Mouse (Mus musculus) skeletal muscle tissue, adult 2 months (tissue): Measurements from ENCODE around the gene Myocd.

Experiments used
- DNase-seq: peaks from one replicate; pipeline ENCODE4 v3.0.0-alpha.2; 2012; ENCODE audit warnings: low read depth, low spot score

Myocd gene

GRCm38 (mm10) chr11:65142838-65143417 is 126.9 kb downstream of the Myocd start:
- DNase-seq = no peak

GRCm38 (mm10) chr11:65139030-65139429 is 130.8 kb downstream of the Myocd start:
- DNase-seq = no peak

GRCm38 (mm10) chr11:65137145-65137652 is 132.6 kb downstream of the Myocd start:
- DNase-seq = no peak

GRCm38 (mm10) chr11:65135251-65135739 is 134.5 kb downstream of the Myocd start:
- no peak for DNase-seq

- DNase-seq = no peak
Measured at GRCm38 (mm10) chr11:65133661-65134060, 136.1 kb downstream of the Myocd start.

GRCm38 (mm10) chr11:65129110-65129509 is 140.7 kb downstream of the Myocd start:
- DNase-seq = no peak

- DNase-seq = no peak
Measured at GRCm38 (mm10) chr11:65128666-65129065, 141.1 kb downstream of the Myocd start.

GRCm38 (mm10) chr11:65126566-65126965 is 143.2 kb downstream of the Myocd start:
- no peak for DNase-seq
